Mouse (Mus musculus): ENCODE results near the gene Zbtb26.

The Zbtb26 gene

DNA sequence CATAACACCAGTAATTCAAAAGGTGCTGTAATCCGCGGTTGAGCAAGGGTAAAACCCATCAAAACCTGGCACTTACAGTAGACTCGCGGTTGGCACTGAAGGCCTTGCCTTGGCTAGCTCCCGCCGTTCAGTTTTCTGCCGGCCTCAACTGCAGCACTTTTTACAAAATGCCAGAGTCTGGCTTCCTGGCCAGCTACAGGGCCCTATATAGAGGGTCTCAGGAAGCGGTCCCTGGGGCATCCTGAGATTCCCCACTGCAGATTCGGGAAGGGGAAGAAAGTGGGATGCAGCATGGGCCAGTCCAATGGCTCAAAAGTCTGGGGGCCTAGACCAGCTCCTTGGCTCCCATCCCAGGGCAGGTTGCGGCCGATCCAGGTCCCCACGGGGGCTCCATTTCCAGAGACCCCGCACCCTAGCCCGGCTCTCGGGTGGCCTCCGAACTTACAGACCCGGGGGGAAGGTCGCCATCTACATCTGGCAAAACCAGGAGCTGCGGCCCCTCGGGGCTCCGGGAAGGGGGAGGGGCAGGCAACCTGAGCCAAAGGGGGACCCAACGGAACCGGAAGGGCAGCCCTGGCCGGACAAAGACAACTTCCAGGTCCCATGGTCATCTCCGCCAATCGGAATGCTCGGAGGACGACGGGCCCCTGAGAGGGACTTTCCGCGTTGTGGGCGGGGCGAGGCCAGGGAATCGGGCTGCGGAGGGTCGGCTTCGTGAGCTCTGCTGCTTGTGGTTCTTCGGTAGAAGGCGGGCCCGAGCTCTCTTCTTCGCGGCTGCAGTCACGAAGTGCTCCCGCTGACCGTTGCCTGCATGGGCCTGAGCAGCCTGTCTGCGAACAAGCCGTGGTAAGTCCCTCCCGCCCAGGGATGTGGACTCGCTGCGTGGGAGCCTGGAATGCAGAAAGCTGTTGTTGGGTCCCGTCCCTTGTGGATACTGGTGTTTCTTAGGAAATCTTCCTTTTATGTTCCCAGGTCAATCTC is at the start of gene Zbtb26, which contains the start of the genes Zbtb6 and Rabgap1:
Zbtb26 (minus strand) TSS at position 525 of the 981 bp plus-strand sequence.
Zbtb6 (minus strand) TSS at position 561 of the 981 bp plus-strand sequence.
Rabgap1 (plus strand) TSS at position 669 of the 981 bp plus-strand sequence.
- DNase-seq: peak; percentile 97 to 98

DNA sequence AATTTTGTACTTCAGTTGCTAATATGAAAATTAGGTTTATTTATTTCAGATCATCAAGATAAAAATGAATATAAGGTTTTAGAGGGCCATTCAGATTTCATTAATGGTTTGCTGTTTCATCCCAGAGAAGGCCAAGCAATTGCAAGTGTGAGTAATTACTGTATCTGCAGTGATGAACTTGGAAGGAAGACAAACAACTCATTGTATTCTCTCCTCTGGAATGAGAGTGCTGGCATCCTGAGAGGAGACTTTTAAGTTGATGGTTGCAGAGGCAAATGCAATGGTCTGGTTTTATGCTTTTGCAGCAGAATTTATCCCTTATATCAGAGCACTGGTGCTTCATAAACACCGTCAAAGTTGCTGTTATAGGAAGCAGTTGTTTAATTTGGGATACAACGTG is 46.0 kb upstream of the Zbtb26 start:
- DNase-seq: no peak

DNA sequence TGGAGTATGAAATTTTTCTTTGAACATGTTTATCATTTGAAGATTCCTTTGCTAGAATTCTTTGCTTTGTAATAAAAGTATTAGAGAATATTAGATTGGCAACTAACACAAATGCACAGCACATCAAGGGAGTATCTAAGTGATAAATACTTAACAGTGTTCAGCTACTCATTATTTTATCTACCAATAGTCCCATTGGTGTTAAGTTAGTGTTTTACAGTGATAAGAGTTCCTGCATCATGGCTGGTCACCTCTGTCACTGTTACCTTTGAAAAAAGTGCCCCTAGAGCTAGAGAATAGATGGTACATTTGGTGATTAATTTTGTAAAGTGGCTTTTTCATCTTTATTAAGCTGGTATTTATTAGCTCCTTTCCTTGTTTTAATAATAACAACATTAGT is 43.5 kb upstream of the Zbtb26 start:
- no peak for DNase-seq

DNA sequence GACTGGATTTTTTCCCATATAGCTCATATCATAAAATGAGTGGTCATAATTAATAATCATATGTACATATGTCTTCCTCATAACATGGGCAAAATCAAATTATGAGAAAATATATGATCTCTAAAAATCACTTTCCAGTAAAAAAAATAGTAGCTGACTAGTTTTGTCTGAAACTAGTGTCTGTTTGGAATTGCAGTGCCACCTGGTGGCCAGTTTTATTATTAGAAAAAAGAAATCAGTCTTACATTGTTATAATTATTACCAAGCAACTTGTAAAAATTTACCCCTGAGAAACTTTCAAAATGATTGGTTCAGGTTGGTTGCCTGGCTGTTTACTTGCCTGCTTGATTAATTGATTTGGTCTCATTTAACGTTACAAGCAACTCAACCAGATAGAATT is 42.4 kb upstream of the Zbtb26 start:
- peak in 1 of 2 experiments; percentile 48 for DNase-seq

DNA sequence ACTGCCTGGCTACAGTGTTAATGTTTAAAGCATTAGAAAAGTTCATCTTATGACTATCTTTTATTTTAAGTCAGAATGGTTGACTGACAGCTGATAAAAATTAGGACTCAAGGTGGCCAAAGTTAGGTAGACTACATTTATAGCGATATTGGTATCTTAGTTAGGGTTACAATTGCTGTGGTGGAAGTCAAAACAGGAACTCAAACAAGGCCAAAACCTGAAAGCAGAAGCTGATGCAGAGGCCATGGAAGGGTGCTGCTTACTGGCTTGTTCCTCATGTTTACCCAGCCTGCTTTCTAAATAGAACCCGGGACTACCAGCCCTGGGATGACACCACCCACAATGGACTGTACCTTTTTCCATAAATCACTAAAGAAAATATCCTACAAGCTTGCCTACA is 41.2 kb upstream of the Zbtb26 start:
- DNase-seq: no peak

DNA sequence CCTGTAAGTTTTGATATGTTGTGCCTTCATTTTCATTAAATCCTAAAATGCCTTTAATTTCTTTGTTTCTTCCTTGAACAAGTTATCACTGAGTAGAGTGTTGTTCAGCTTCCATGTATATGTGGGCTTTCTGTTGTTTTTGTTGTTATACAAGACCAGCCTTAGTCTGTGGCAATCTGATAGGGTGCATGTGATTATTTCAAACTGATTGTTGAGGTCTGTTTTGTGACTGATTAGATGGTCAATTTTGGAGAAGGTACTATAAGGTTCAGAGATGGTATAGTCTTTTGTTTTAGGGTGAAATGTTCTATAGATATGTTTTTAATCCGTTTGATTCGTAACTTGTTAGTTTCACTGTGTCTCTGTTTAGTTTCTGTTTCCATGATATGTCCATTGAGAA is 37.1 kb upstream of the Zbtb26 start:
- DNase-seq: no peak

DNA sequence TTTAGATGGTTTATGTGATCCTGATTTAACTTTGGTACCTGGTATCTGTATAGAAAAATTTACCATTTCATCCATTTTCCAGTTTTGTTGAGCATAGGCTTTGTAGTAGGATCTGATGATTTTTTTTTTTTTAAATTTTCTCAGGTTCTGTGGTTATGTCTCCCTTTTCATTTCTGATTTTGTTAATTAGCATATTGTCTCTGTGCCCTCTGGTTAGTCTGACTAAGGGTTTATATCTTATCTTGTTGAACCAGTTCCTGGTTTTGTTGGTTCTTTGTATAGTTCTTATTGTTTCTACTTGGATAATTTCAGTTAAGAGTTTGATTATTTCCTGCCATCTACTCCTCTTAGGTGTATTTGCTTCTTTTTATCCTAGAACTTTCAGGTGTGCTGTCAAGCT is 36.6 kb upstream of the Zbtb26 start:
- DNase-seq: no peak

DNA sequence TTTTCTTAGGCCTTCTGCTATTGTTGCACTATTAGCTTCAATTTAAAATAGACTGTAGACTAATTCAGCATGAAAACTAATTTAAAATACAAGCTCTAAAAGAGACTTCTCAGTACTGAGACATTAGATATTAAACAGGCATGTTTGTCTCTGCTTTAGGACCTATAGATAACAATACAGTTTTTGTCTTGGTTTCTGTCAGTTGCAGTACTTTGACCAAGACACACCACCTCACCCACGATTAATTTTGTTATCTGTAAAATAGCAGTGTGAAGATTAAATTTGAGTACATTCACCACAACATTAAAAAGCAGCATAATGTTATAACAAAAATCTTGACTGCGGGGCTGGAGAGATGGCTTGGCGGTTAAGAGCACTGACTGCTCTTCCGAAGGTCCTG is 23.3 kb upstream of the Zbtb26 start:
- no peak for DNase-seq

DNA sequence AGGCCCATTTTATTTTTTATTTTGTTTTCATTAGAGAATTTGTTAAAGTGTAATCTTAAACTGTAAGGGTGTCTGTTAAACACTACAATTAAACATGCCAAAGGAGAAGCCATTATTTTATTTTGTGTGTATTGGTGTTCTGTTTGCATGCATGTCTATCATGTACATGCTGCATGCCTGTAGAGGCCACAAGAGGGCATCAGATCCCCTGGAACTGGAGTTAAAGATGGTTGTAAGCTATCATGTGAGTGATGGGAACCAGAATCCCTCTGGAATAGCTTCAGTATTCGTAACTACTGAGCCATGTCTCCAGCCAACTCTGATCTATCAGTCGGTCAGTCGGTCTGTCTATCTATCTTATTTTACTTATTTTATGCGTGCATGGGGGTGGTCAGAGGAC is 17.8 kb upstream of the Zbtb26 start:
- no peak for DNase-seq

DNA sequence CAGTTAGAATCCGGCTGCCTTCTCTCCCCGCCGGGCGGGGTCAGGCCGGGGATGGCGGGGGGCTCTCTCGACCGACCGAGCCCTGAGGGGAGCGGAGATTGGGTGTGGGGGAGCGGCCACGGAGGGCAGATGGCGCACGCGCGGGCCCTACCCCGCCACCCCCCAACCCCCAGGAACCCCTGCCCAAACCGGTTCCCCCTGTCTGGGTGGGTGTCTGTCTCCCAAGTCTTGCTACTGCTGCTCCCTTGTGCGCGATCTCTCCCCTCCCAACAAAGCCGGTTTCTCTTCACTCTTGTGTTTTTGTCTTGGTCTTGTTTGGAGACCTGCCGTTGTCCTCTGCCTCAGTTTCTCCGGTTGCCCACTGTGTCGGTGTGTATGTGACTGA is 9.4 kb upstream of the Zbtb26 start:
- DNase-seq: peak in 1 of 2 experiments; percentile 6

DNA sequence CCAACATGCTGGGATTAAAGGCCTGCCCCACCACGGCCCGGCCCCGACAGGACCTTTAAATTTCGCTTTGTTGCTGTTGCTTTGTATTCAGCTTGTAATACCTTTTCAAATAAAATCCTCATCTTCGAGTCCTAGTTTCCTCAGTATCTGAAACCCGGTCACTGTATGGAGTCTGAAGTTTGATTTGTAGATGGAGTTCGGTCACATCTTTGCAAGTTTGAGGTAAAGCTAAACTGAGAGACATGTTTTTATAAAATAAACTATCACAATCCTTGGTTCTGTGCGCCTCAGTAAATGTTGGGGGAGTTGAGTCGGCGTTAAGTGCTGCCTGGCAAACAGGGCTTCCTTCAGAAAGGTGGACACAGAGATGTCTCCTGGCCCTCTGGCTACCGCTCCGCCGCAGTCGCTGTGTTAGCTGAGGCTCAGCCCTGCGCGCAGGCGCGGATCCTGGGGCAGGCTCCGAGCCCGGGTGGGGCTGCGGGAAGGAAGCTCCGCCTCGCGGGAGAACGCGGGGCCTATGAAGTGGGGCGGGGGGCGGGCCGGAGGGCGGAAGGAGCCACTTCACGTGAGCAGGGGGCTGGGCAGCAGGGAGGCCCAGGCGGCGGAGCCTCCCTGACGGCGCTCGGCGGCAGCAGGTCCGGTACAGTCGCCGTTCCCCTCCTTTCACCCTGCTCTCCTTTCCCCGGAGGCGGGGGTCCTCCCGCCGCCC is 8.9 kb upstream of the Zbtb26 start:
- DNase-seq: peak; percentile 94 to 97

DNA sequence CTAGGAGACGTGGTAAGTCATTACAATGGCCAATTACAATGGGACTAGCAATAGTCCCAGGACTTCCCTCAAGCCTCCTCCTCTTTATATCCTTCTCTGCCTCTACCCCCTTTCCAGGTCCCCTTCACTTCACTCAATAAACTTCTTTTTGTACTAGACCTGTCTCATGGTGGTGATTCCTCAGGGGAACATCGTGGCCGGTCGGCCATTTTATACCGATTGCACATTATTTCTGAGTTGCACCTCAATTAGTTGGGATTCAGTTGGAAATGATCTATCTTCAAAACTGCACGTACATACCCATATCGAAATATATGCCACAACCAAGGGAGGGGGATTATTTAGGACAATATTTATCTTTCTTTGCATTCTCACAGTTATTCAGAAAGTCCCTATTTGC is 11.3 kb downstream of the Zbtb26 start:
- DNase-seq: no peak

DNA sequence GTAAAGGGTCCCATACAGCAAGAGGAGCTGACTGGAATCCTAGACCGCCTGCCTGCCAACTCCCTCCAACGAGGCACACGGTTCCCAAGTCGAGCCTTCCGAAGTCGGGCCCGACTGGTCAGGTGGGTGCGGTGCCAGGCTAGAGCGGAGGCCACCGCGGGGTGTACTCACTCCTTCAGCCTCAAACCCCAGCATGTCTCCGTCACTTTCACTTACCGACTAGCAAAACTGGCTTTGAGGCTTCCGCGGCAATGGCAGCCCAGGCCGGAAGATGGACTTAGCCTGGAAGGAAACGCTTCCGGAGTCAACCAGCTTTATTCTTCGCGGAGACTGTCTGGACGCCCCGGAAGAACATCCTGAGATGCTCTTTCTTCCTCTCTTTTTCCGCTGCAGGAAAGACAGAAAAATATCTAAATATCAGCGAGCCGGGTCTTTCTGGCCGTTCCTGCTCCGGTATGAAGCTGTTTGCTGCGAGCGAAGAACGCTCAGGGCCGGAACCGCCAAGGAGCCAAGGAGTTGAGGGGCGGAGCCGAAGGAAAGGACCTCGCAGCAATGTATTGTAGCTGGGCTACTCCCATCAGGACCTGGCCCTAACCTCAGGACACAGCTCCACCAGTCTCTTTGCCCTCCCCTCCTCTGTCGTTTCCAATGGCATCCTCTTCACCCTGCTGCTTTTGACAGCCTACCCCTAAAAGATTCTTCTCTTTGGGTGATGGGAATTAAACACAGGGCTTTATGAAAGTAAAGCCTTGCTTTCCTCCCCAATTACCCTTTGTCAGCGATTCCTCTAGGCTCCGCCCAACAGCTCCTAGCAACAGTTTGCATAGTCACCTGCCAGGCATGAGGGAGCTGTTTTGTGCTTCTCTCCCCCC is 12.1 kb downstream of the Zbtb26 start:
- peak; percentile 88 to 93 for DNase-seq

DNA sequence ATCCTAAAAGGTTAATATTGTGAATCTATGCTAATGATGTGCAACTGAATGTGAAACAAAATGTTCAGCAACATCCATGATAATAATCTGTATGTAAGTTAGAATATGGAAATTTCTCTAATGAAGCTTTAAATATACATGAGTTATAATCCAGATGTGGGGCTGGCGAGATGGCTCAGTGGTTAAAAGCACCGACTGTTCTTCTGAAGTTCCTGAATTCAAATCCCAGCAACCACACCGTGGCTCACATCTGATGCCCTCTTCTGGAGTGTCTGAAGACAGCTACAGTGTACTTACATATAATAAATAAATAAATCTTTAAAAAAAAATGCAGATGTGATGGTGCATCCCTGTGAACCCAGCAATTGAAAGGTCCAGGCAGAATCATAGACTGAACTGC is 19.3 kb downstream of the Zbtb26 start:
- DNase-seq: no peak

DNA sequence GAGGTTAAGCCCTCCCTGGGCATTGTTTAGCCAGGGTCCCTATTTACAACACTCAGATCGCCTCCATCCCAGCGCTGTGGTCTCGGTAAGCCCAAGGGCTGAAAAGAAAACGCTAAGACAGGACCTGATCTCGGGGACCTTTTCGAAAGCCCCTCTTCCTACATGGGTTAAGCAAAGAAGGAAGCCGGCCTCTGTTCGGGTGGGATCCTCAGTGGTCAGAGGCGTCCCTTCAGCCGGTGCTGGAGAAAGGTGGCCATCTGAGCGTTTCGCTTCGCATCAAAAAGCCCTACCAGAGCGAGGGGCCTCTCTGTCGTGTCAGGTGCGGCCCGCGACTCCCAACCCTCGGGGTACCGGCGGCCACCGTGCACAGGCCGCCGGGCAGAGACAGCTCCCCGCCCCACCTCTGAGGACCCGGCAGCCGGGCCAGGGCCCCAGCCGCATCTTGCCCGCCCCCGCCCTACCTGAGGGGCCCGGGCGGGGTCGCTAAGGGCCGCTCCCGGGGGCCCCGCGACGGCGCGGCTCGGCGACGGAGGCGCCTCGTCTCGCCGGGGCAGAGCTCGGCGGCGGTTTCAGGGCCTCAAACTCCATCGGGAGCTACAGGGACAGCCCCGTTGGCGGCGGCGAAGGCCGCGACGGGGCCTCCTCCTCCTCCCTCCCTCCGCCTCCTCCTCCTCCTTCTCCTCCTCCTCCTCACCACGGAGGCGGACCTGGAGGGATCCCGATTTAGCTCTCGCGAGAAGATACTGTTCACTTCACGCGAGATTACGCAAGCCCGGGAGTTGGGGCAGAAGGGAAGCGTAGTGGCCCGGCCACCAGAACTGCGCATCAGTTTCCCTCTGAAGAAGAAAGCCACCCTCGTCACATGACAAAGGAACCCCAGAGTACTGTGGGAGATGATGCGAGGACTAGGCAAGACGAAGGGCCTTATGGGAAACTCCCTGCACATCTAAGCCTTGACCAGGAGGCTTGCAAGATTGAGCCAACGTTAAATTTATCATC is 20.3 kb downstream of the Zbtb26 start, which contains the start of gene Rc3h2:
Rc3h2 (minus strand) TSS at position 598 of the 999 bp plus-strand sequence.
- peak; percentile 93 to 97 for DNase-seq

DNA sequence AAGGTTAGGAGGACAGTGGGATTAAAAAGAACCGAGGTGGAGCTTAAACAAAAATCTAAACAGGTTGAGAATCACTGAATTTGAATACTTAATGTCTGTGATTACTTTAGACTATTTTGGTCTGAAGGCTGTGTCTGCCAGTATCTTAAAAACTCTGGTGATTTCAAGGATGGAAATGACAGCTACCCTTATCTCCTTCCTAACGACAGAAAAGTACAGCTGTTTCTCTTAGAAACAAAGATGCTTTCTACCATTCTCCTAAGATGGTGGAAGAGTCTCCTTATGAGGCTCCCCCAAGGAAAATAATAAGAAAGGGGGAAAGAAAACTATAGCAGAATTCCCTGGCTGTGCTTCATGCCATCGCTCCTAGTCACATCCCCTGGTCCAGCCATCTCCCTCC is 21.0 kb downstream of the Zbtb26 start:
- DNase-seq: no peak

DNA sequence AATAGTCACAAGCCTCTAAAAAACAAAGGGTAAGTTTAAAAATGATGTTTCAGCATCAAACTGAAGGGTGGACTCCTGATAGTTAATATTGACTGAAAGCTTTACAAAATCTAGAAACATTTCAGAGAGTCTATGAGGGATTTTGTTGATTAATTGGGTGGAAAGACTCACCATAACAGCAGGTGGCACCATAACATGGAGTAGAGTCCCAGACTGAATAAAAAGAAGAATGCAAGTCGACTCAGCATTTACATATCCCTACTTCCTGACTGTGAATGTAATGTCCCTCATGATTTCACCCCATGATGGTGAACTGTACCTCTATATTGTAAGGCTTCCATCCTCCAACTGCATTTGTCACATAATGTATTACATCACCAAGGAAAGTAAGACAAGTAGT is 47.4 kb downstream of the Zbtb26 start:
- DNase-seq: no peak

DNA sequence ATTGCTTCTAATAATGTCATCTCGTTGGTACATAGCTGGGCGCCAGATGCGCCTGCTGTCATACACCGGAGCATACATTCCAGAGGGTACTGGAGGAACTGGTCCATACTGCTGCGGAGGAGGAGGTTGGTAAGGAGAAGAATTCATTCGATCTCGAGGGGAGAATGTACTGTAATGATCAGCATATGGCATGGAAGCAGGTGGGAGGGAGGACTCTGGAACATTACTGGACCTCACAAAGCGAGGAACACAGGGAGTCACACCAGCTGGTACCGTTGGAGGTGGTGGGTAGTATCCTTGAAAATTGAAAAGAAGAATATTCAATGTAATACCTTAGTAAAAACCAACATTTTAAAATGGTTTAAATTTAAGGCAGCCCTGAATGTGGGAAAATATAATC is 60.0 kb downstream of the Zbtb26 start:
- no peak for DNase-seq

All from kidney, postnatal 25 days (tissue).